Mouse (Mus musculus): ENCODE measurements around the gene Plekhh2. TPM values are rescaled to one million over a fixed set of nuclear protein-coding genes. Genes with fewer than 3 reads are reported as not detected.

Gene Plekhh2
- polyA plus RNA-seq, 3 experiments from 2014 or later: not detected

DNA sequence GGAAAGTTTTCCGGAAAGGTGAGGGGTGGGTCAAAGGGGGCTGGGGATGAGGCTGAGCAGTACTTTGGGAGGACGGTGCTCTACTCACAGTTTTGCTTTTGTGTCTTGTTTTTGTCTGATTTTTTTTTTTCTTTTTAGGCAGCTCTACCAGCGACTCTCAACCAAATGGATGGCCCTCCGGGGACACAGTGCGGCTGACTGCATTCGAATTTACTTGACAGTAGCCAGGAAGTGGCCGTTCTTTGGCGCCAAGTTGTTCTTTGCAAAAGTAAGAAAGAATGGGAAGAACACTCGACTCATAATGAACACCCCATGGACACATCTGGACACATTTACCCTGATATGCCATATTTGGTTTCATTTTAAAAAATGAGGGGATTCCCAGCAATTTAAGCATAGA is 99.8 kb downstream of the Plekhh2 start:
- ATAC-seq: no peak

DNA sequence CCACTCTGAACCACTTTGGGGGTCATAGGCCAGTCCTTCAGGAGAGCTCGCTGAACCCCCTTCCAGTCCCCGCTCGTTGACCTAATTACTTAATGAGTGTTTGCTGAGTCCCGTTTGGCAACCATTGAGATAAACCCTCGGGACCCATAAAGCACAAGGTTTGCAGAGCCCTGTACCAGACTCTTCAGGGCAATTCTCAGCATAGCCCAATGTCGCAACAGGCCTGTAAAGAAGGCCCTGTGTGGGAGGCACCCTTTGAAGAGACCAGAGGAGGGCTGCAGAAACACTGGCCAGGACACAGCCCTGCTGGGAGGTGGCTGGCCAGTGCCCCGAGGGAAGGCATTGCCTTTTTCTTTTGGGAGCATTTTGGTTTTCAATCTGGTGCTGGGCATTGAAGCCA is 100.3 kb downstream of the Plekhh2 start:
- no peak for ATAC-seq

DNA sequence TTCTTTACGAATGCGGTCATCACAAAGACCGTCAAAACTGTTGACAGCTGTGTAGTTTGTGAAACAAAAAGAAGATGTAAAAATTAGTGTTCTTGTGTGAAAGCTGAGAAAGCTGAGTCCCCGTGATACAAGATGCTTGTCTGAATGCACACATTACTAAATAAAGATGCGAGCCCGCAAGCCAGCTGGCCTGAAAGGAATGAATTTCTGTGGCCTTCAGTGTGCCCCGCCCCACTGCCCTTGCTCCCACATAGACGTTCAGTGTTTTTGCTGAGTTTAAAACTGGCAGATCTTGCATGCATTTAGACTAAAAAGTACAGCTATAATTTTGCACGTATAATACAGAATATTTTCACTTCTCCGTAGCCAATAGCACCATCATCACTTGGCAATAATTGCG is 104.1 kb downstream of the Plekhh2 start:
- no peak for ATAC-seq

GRCm38 (mm10) chr17:84616526-84617074 is 104.9 kb downstream of the Plekhh2 start:
- no peak for ATAC-seq

- no peak for ATAC-seq
Measured at GRCm38 (mm10) chr17:84617953-84618352, 106.3 kb downstream of the Plekhh2 start.

- no peak for ATAC-seq
Measured at GRCm38 (mm10) chr17:84619112-84619511, 107.4 kb downstream of the Plekhh2 start.

GRCm38 (mm10) chr17:84620076-84620475 is 108.4 kb downstream of the Plekhh2 start:
- ATAC-seq: no peak

- no peak for ATAC-seq
Measured at GRCm38 (mm10) chr17:84620610-84621009, 108.9 kb downstream of the Plekhh2 start.

- ATAC-seq: no peak
Measured at GRCm38 (mm10) chr17:84621209-84621608, 109.5 kb downstream of the Plekhh2 start.

- no peak for ATAC-seq
Measured at GRCm38 (mm10) chr17:84622028-84622427, 110.3 kb downstream of the Plekhh2 start.

- ATAC-seq: no peak
Measured at GRCm38 (mm10) chr17:84622873-84623272, 111.2 kb downstream of the Plekhh2 start.

GRCm38 (mm10) chr17:84626276-84626856 is 114.7 kb downstream of the Plekhh2 start, which contains the start of gene Dync2li1:
Dync2li1 (plus strand) TSS chr17:84626496.
- peak; percentile 100 for ATAC-seq

- ATAC-seq: no peak
Measured at GRCm38 (mm10) chr17:84626857-84627305, 115.2 kb downstream of the Plekhh2 start.

DNA sequence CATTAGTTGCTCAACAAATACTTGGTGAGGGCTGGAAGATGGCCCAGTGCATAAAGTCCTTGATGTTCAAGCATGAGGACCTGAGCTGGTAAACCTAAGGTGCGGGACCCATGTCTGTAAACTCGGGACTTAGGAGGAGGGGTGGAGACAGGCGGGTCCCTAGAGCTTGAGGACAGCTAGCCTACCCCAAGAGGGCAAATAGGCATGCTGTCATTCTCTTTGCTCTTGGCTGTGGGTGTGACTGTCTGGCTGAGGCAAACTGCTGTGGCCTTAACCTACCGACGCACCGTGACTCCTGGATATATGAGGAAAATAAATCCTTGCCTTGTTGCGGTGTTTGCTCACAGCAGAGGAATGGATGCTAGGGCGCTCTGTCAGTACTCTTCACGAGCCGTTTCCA is 116.0 kb downstream of the Plekhh2 start:
- no peak for ATAC-seq

DNA sequence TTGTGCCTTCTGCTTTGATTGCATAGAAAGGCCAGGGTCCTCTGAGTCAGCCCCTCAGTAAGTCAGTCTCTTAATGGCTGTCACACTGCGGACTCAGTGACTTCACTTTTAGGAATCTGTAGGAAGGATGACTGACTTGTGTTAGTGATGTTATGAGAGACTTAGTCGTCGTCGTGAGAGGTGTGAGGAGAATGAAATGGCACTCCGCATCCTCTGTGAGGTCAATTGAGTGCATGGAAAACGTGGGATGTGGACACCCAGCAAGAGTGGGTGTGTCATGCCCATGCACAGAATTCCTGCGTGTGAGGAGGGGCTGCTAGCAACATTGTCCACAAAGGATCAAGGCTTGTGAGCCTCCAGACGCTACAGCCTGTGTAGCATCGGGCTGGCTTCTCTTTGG is 116.9 kb downstream of the Plekhh2 start:
- no peak for ATAC-seq

DNA sequence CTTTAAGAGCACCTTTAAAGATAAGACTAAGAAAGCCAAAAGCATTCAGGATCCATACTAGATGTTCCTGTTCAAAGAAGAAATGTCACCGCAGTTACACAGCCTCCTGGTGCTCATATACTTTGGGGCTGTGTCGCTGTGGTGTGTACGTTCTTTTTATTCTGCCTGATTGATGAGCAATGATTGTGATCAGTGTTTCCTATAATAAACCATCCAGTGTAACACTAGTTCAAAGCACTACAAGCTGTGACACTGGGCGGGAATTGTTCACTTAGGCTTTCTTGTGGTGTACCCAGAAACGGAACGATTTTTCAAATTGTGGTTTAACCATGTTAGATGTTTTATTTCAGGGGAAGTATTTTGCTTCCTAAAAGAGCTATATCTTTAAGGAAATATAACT is 120.1 kb downstream of the Plekhh2 start:
- no peak for ATAC-seq

DNA sequence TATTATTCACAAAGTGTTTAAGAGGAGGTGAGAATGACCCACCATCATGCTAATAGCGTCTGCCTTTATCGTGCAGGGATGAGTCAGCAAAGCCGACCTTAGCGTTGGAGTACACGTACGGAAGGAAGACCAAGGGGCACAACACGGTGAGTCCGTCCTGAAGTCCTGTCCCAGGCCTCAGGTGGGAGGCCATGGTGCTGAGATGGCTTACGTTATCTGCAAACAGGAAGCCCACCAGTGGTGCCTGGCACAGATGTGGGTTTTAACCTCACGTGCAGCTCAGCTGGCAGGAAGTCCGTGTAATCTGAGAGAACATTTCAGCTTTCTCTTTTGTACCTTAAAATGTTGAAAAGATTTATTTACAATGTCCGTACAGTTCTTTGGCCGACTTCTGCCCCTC is 121.7 kb downstream of the Plekhh2 start:
- ATAC-seq: peak; percentile 85

DNA sequence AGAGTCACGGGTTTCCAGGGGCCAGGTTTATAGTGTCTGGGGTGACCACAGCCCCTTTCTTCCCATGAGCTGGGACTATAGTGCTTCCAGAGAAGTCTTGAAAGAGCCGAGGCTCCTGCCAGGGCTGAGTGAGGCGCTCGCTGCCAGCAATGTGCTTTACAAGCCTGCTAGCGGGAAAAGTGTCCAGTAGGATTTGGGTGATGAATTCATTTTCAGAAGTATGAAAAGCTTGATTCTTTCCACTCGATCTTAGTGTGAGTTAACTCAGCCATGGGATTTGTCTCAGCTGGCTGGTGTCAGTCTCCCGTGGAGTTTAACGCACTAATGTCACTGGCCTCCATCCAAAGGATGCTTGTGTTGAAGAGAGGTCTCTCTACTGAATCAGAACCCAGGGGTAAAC is 124.6 kb downstream of the Plekhh2 start:
- no peak for ATAC-seq

GRCm38 (mm10) chr17:84637971-84638370 is 126.3 kb downstream of the Plekhh2 start:
- ATAC-seq: no peak

GRCm38 (mm10) chr17:84639796-84640378 is 128.2 kb downstream of the Plekhh2 start:
- ATAC-seq: no peak

- ATAC-seq: no peak
Measured at GRCm38 (mm10) chr17:84641893-84642292, 130.2 kb downstream of the Plekhh2 start.

DNA sequence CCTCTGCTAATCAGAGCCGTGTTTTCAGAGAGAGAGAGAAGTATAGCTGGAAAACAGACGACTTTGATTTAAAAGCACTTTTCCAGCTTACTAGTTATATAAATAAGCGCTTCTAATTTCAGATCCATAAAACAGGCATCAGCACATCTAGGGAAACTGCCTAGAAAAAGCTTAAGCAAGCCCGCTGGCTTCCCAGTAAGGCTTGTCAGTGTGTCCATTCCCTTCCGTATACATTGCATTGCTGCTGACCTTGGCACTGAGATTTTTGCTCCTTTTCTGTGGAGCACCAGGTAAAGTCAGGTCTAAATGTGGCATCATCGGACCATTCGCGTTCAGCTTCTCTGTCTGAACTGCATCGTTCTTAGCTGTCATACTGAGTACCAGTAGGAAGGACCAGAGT is 130.6 kb downstream of the Plekhh2 start:
- ATAC-seq: no peak

- ATAC-seq: no peak
Measured at GRCm38 (mm10) chr17:84644292-84645050, 132.8 kb downstream of the Plekhh2 start.

GRCm38 (mm10) chr17:84645119-84645518 is 133.4 kb downstream of the Plekhh2 start:
- no peak for ATAC-seq

Measured in inflammation-experienced regulatory T-cells, adult 6 months (primary cell).